Comparison of ENCODE assay signal across 19 mouse cellular contexts in the genomic region with DNA sequence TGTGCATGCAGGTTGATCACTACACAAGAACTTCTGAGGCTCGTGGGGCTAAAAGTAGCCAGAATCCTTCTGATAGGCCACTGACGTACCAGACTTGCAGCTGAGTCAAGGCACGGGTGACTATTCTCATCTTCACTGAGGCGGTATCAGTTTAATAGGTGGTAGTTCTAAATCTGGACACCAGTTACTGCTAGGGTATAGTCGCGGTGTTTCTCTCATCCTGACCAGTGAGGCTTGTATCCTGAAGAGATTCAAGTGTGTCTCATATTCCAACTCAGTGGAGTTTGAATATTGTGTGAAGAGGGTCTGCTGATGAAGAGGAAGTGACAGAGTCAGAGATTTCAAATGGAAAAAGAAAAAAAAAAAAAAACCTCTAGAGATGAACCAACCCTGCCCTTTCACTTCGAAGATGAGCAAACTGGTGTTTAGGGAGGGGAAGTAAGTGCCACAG. TPM values are rescaled to one million over a fixed set of nuclear protein-coding genes. Genes with fewer than 3 reads are reported as not detected.
DNase-seq lines count a peak whose midpoint lies in the region; ATAC-seq lines count a peak whose summit lies in the region.
"Had no signal": no experiment of that assay in that cellular context is flagged by ENCODE, and none has a peak within 500 bp of the region (broad histone marks: within the 10 kb centered on the region; RNA-seq: fewer than 3 reads in every experiment).

No protein-coding gene starts in this region.

- H3K27me3 ChIP-seq in liver, embryonic 13.5 days: no peaks in the 10 kb centered on the region
- no peaks in the 10 kb centered on the region for H3K27me3 ChIP-seq in liver, embryonic 11.5 days (replicated peaks; ENCODE audit: control insufficient read depth, insufficient read depth, low read length)
- H3K27me3 ChIP-seq: forebrain, embryonic 13.5 days; heart, embryonic 15.5 days; limb, embryonic 15.5 days; neural tube, embryonic 13.5 days; stomach, embryonic 15.5 days had no signal

- no peaks in the 10 kb centered on the region for H3K9me3 ChIP-seq in liver, embryonic 13.5 days (replicated peaks)
- H3K9me3 ChIP-seq in liver, embryonic 11.5 days (ENCODE audit: control insufficient read depth, low read length): no peaks in the 10 kb centered on the region
- H3K9me3 ChIP-seq: forebrain, embryonic 13.5 days; heart, embryonic 15.5 days; hindbrain, embryonic 10.5 days; limb, embryonic 15.5 days; neural tube, embryonic 13.5 days; stomach, embryonic 15.5 days had no signal

- no peak overlapping the region for H3K4me3 ChIP-seq in liver, embryonic 13.5 days (replicated peaks)
- H3K4me3 ChIP-seq in liver, embryonic 11.5 days (ENCODE audit: low read depth, low read length): no peak overlapping the region
- no peak overlapping the region for H3K4me3 ChIP-seq in brown adipose tissue, adult 24 weeks (ENCODE audit: insufficient read depth, low read depth, low read length)
- H3K4me3 ChIP-seq: forebrain, embryonic 13.5 days; heart, embryonic 15.5 days; hindbrain, embryonic 10.5 days; limb, embryonic 15.5 days; neural tube, embryonic 13.5 days; stomach, embryonic 15.5 days had no signal

- 78% methylated on average over 7 of the region's 7 CpGs for WGBS in liver, embryonic 13.5 days (ENCODE audit: insufficient replicate concordance)
- WGBS in liver, embryonic 11.5 days: 76% methylated on average over 7 of the region's 7 CpGs

- peaks cover 87% of the 10 kb centered on the region for H3K4me1 ChIP-seq in liver, embryonic 13.5 days (replicated peaks)
- H3K4me1 ChIP-seq in liver, embryonic 11.5 days (replicated peaks; ENCODE audit: control insufficient read depth, insufficient read depth, low read length): peaks cover 9% of the 10 kb centered on the region
- peaks cover 46% of the 10 kb centered on the region for H3K4me1 ChIP-seq in brown adipose tissue, adult 24 weeks (ENCODE audit: control insufficient read depth, insufficient read depth, insufficient read length, low read length)

- peaks cover 4% of the 10 kb centered on the region; the same call in 1 of the 2 replicates for H3K36me3 ChIP-seq in liver, embryonic 13.5 days
- no peaks in the 10 kb centered on the region for H3K36me3 ChIP-seq in liver, embryonic 11.5 days (ENCODE audit: control insufficient read depth, insufficient read depth, low read length)
- H3K36me3 ChIP-seq: heart, embryonic 15.5 days; hindbrain, embryonic 10.5 days; limb, embryonic 15.5 days; neural tube, embryonic 13.5 days; stomach, embryonic 15.5 days had no signal

- H3K9ac ChIP-seq in liver, embryonic 13.5 days: no peak overlapping the region
- no peak overlapping the region for H3K9ac ChIP-seq in liver, embryonic 11.5 days (ENCODE audit: low read depth, low read length)
- H3K9ac ChIP-seq: forebrain, embryonic 13.5 days; heart, embryonic 15.5 days; limb, embryonic 15.5 days; neural tube, embryonic 13.5 days; stomach, embryonic 15.5 days had no signal

- peak overlapping the region; percentile 37 for H3K27ac ChIP-seq in liver, embryonic 13.5 days
- H3K27ac ChIP-seq in liver, embryonic 11.5 days (ENCODE audit: low read depth, low read length): no peak overlapping the region
- peak overlapping the region; percentile 46 for H3K27ac ChIP-seq in brown adipose tissue, adult 24 weeks (replicated peaks; ENCODE audit: low read depth, low read length)
- H3K27ac ChIP-seq: forebrain, embryonic 13.5 days; heart, embryonic 15.5 days; hindbrain, embryonic 10.5 days; limb, embryonic 15.5 days; neural tube, embryonic 13.5 days; stomach, embryonic 15.5 days had no signal

- H3K4me2 ChIP-seq in liver, embryonic 13.5 days: peak overlapping the region; percentile 36
- no peak overlapping the region for H3K4me2 ChIP-seq in liver, embryonic 11.5 days
- H3K4me2 ChIP-seq: forebrain, embryonic 13.5 days; heart, embryonic 15.5 days; limb, embryonic 15.5 days; neural tube, embryonic 13.5 days; stomach, embryonic 15.5 days had no signal

- no peak for ATAC-seq in liver, embryonic 13.5 days (ENCODE audit: low read depth)
- no peak for ATAC-seq in liver, embryonic 11.5 days (replicated peaks; ENCODE audit: low FRiP score)
- 0 out of 2 replicates have a peak, but pooled peaks have one; percentile 14 for ATAC-seq in monocyte, adult 5-6 weeks (replicated peaks; ENCODE audit: insufficient number of reproducible peaks, low FRiP score, low TSS enrichment, poor library complexity, severe bottlenecking)
- ATAC-seq: forebrain, embryonic 13.5 days had no signal

- no peak for DNase-seq in liver, embryonic 13.5 days
- DNase-seq in liver, embryonic 11.5 days (ENCODE audit: low spot score): no peak
- DNase-seq in CD4-positive, CD25-positive, alpha-beta regulatory T cell, adult 2 months (ENCODE audit: low read depth, low spot score): peak; percentile 58
- no peak for DNase-seq in urinary bladder, adult 18-20 months (ENCODE audit: low spot score in 2 of 2)
- no peak for DNase-seq in frontal cortex, postnatal 10 days (ENCODE audit: low spot score in 2 of 2)
- DNase-seq in layer of hippocampus, postnatal 36 days: no peak
- DNase-seq: cerebellum, adult 9-10 months; kidney, adult 9 months; kidney, postnatal 36 days; lung, postnatal 10 days; thymus, postnatal 14 days had no signal

RNA-seq across cellular contexts. Expression of a gene that starts 3.3 kb away (rescaled TPM):
- 29.8 and 30.3 TPM in 2 replicates for polyA plus RNA-seq in liver, embryonic 13.5 days (2015; fragmentation: Nextera tagmentation; extraction: Ambion mirVana)
- polyA plus RNA-seq in liver, embryonic 11.5 days (2014; fragmentation: Nextera tagmentation; extraction: Ambion mirVana): 13.2 and 19.0 TPM in 2 replicates
- 11.0 and 15.0 TPM in 2 replicates for polyA plus RNA-seq in brown adipose tissue, adult 24 weeks (2012; ENCODE audit: insufficient read depth, insufficient read length, missing spikeins)
- total RNA-seq in monocyte, adult 5-6 weeks (2017): 80.4 to 126 TPM (median 107 TPM) in 3 replicates
- 1 to 10 TPM; 2.4 to 3.5 TPM for total RNA-seq in layer of hippocampus, postnatal 36 days (2021)
